Mouse (Mus musculus) hindbrain, embryonic 16.5 days (tissue): ENCODE data around the gene Olfr1383. TPM values are rescaled to one million over a fixed set of nuclear protein-coding genes. Genes with fewer than 3 reads are reported as not detected.
"Not testable (repeated sequence)": the region's sequence is repeated elsewhere in the genome, so short reads cannot be mapped to it uniquely, and the experiment has no call there.

ENCODE experiments used
- ATAC-seq: fragments of 200-750 bp; cut with Nextera tagmentation; 2 replicates; pipeline ENCODE4 v1.8.0; 2017; ENCODE audit warnings: moderate TSS enrichment, moderate library complexity
- H3K27ac ChIP-seq: fragments of 300-500 bp; sonication (generic); 2 replicates; pipeline ENCODE4 v1.5.1; 2014; ENCODE audit warnings: low read depth, mild to moderate bottlenecking, control low read depth, low read length, moderate library complexity
- H3K27me3 ChIP-seq: fragments of 300-500 bp; sonication (generic); replicated peaks from 2 replicates; pipeline ENCODE4 v1.6.1; 2014; ENCODE audit warnings: low read length; ENCODE audit not compliant: control insufficient read depth, insufficient read depth
- H3K36me3 ChIP-seq: fragments of 300-500 bp; sonication (generic); 2 replicates; pipeline ENCODE4 v1.6.1; 2014; ENCODE audit warnings: mild to moderate bottlenecking, low read length, moderate library complexity, mixed read lengths; ENCODE audit not compliant: control insufficient read depth, insufficient read depth
- H3K4me1 ChIP-seq: fragments of 300-500 bp; sonication (generic); 2 replicates; pipeline ENCODE4 v1.6.1; 2014; ENCODE audit warnings: low read depth, low read length; ENCODE audit not compliant: control insufficient read depth, insufficient read depth
- H3K4me2 ChIP-seq: fragments of 300-500 bp; sonication (generic); 2 replicates; pipeline ENCODE4 v1.6.1; 2014; ENCODE audit warnings: mild to moderate bottlenecking, low read length, control low read depth, moderate library complexity
- H3K4me3 ChIP-seq: fragments of 300-500 bp; sonication (generic); 2 replicates; pipeline ENCODE4 v1.5.1; 2014; ENCODE audit warnings: mild to moderate bottlenecking, low read length, control low read depth, moderate library complexity
- H3K9ac ChIP-seq: fragments of 300-500 bp; sonication (generic); 2 replicates; pipeline ENCODE4 v1.6.1; 2014; ENCODE audit warnings: low read depth, mild to moderate bottlenecking, control low read depth, low read length, moderate library complexity
- H3K9me3 ChIP-seq: fragments of 300-500 bp; sonication (generic); 2 replicates; pipeline ENCODE4 v1.6.1; 2014; ENCODE audit warnings: mild to moderate bottlenecking, low read length, moderate library complexity; ENCODE audit not compliant: control insufficient read depth
- WGBS: fragments of 180-500 bp; shearing (Covaris S2); extraction: QIAGEN DNeasy Blood & Tissue Kit; methylation state at CpG from one replicate; pipeline ENCODE4 v1.1.7; 2014; 5-methylcytosine and 5-hydroxymethylcytosine counted together
- polyA plus RNA-seq: library from polyadenylated mRNA; unstranded; fragments of >200 nt; fragmentation: Nextera tagmentation; extraction: Ambion mirVana; gene quantifications from 2 replicates; pipeline ENCODE4 v1.2.1, GENCODE M21; 2015

Olfr1383 gene
- polyA plus RNA-seq, 1 experiment from 2014 or later = not detected

GRCm38 (mm10) chr11:49575054-49575453 lies 55.6 kb downstream of the Olfr1383 start:
- H3K27me3 ChIP-seq, H3K36me3 ChIP-seq, H3K27ac ChIP-seq, H3K4me2 ChIP-seq, H3K4me1 ChIP-seq, ATAC-seq, H3K9ac ChIP-seq, H3K4me3 ChIP-seq, H3K9me3 ChIP-seq: not testable (repeated sequence)
- WGBS = 50% methylated on average over 2 of the region's 2 CpGs

Other genes with a start within 250 kb of the Olfr1383 start
- gene Olfr1393, start 241.3 kb upstream of the Olfr1383 start, polyA plus RNA-seq = 0.08 TPM in 1 of 2 replicates, not detected in the other
- 0.13 TPM in 1 of 2 replicates, not detected in the other for gene Olfr1392, start 234.4 kb upstream of the Olfr1383 start, polyA plus RNA-seq
- gene Olfr10, start 214.9 kb upstream of the Olfr1383 start, polyA plus RNA-seq = not detected in 2 replicates
- gene Olfr1391, start 196.9 kb upstream of the Olfr1383 start, polyA plus RNA-seq = not detected in 2 replicates
- gene Olfr1390, start 184.5 kb upstream of the Olfr1383 start, polyA plus RNA-seq = not detected in 2 replicates
- gene Olfr1389, start 96.6 kb upstream of the Olfr1383 start, polyA plus RNA-seq = not detected in 2 replicates
- gene Olfr1388, start 83.0 kb upstream of the Olfr1383 start, polyA plus RNA-seq = 0.09 and 0.10 TPM in 2 replicates
- gene Olfr1387, start 64.3 kb upstream of the Olfr1383 start, polyA plus RNA-seq = not detected in 2 replicates
- gene Olfr1386, start 54.6 kb upstream of the Olfr1383 start, polyA plus RNA-seq = not detected in 2 replicates
- gene Olfr1385, start 30.6 kb upstream of the Olfr1383 start, polyA plus RNA-seq = not detected in 2 replicates
- gene Olfr1384, start 12.9 kb upstream of the Olfr1383 start, polyA plus RNA-seq = not detected in 2 replicates
- gene Olfr1382, start 8.6 kb downstream of the Olfr1383 start, polyA plus RNA-seq = not detected in 2 replicates
- gene Olfr1381, start 23.8 kb downstream of the Olfr1383 start, polyA plus RNA-seq = not detected in 2 replicates
- not detected in 2 replicates for gene Olfr1380, start 37.2 kb downstream of the Olfr1383 start, polyA plus RNA-seq
- 1.5 and 1.9 TPM in 2 replicates for gene Flt4, start 89.6 kb downstream of the Olfr1383 start, polyA plus RNA-seq
- not detected in 2 replicates for gene Scgb3a1, start 144.0 kb downstream of the Olfr1383 start, polyA plus RNA-seq
- gene Cnot6, start 193.1 kb downstream of the Olfr1383 start, polyA plus RNA-seq = 30.1 and 36.1 TPM in 2 replicates